Mouse (Mus musculus): ENCODE results near the gene Man1a2. TPM values are rescaled to one million over a fixed set of nuclear protein-coding genes. Genes with fewer than 3 reads are reported as not detected.

Man1a2 gene
- polyA plus RNA-seq, 1 experiment from 2014 or later, result 74.4 TPM

DNA sequence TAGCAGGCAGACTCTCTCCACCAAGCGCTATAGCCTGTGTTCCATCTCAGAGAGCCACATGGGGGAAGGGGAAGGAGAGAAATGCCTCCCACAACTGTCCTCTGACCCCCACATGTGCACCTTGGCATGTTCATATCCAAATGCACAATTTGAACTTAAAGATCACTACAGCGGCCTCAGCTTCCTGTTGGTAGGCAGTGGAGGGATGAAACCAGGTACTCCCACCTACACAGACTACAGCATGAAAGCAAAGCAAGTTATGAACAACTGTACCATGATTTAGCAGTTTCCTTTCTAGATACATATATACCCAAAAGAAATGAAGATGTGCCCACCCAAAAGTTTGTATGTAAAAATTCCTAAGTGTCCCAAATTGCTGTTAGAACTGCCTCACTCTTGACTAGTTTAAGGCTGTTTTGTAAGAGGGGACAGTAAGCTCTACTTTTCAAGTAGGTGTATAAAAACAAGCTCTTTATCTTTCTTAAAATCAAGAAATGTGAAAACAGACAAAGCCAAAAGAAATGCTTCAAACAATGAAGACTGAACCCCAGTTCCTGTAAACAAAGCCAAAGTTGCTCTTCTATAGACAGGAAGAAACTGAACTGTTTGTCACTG, 123.6 kb downstream of the Man1a2 start:
- DNase-seq (ENCODE audit: low spot score) (no peak), ATAC-seq (no peak)
- H3K4me3 ChIP-seq (ENCODE audit: low read depth, low read length), result no peak overlapping the region
- 98% methylated on average over 2 of the region's 2 CpGs for WGBS
- H3K9ac ChIP-seq (replicated peaks; ENCODE audit: low read depth), result no peak overlapping the region
- no peaks in the 10 kb centered on the region for H3K4me1 ChIP-seq (ENCODE audit: insufficient read depth, low read depth, low read length)
- no peak overlapping the region for H3K4me2 ChIP-seq (replicated peaks; ENCODE audit: low read depth, low read length)
- no peaks in the 10 kb centered on the region for H3K9me3 ChIP-seq (ENCODE audit: low read length)
- H3K27me3 ChIP-seq (replicated peaks; ENCODE audit: insufficient read depth, low read length), result no peaks in the 10 kb centered on the region
- TF ChIP-seq CTCF (IDR thresholded peaks at IDR 0.05) (no peak), EP300 (IDR thresholded peaks at IDR 0.05) (no peak)
- H3K36me3 ChIP-seq (ENCODE audit: insufficient read depth, low read length), result peaks cover 9% of the 10 kb centered on the region; the same call in 1 of the 2 replicates
- no peak overlapping the region for H3K27ac ChIP-seq (ENCODE audit: low read length)

GRCm38 (mm10) chr3:100559431-100559830, 125.9 kb downstream of the Man1a2 start:
- H3K9ac ChIP-seq (replicated peaks; ENCODE audit: low read depth), result no peak overlapping the region
- H3K27me3 ChIP-seq (replicated peaks; ENCODE audit: insufficient read depth, low read length), result no peaks in the 10 kb centered on the region
- no peak overlapping the region for H3K4me2 ChIP-seq (replicated peaks; ENCODE audit: low read depth, low read length)
- DNase-seq (ENCODE audit: low spot score), result no peak
- TF ChIP-seq EP300 (IDR thresholded peaks at IDR 0.05), result no peak
- no peak for TF ChIP-seq CTCF (IDR thresholded peaks at IDR 0.05)
- no peaks in the 10 kb centered on the region for H3K9me3 ChIP-seq (ENCODE audit: low read length)
- no peaks in the 10 kb centered on the region for H3K4me1 ChIP-seq (ENCODE audit: insufficient read depth, low read depth, low read length)
- H3K36me3 ChIP-seq (ENCODE audit: insufficient read depth, low read length), result peaks cover 6% of the 10 kb centered on the region; the same call in 1 of the 2 replicates
- 94% methylated on average over 7 of the region's 7 CpGs for WGBS
- no peak overlapping the region for H3K4me3 ChIP-seq (ENCODE audit: low read depth, low read length)
- H3K27ac ChIP-seq (ENCODE audit: low read length), result no peak overlapping the region
- no peak for ATAC-seq

GRCm38 (mm10) chr3:100558211-100558708, 127.0 kb downstream of the Man1a2 start:
- Histone ChIP-seq H3K36me3 (ENCODE audit: insufficient read depth, low read length) (peaks cover 6% of the 10 kb centered on the region; the same call in 1 of the 2 replicates), H3K9me3 (ENCODE audit: low read length) (no peaks in the 10 kb centered on the region), H3K9ac (replicated peaks; ENCODE audit: low read depth) (no peak overlapping the region), H3K4me3 (ENCODE audit: low read depth, low read length) (no peak overlapping the region), H3K4me2 (replicated peaks; ENCODE audit: low read depth, low read length) (no peak overlapping the region), H3K4me1 (ENCODE audit: insufficient read depth, low read depth, low read length) (no peaks in the 10 kb centered on the region), H3K27ac (ENCODE audit: low read length) (no peak overlapping the region), H3K27me3 (replicated peaks; ENCODE audit: insufficient read depth, low read length) (no peaks in the 10 kb centered on the region)
- TF ChIP-seq EP300 (IDR thresholded peaks at IDR 0.05), result no peak
- TF ChIP-seq CTCF (IDR thresholded peaks at IDR 0.05), result no peak
- 72% methylated on average over 4 of the region's 4 CpGs for WGBS
- DNase-seq (ENCODE audit: low spot score) (no peak), ATAC-seq (no peak)

DNA sequence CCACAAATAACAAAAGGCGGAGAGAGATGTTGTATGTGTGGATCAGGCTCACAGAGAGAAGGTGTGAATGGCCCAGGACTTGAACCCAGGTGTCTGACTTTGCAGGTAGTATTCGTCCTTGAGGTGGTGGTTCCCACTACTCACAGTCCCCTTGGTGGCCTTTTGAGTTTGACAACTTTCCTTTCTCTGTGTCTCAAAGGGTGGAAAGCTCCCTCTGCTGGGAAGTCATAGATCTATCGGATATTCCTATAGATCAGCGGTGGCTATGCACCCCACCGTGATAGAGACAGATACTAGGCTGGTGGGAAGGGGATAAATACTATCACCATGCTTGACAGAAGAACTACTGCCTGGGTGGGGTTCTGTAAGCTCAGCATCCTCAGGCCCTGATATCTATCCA, 130.5 kb downstream of the Man1a2 start:
- no peak overlapping the region for H3K4me3 ChIP-seq (ENCODE audit: low read depth, low read length)
- no peaks in the 10 kb centered on the region for H3K27me3 ChIP-seq (replicated peaks; ENCODE audit: insufficient read depth, low read length)
- whole genome bisulfite sequencing, result 44% methylated on average over 5 of the region's 5 CpGs
- TF ChIP-seq CTCF (IDR thresholded peaks at IDR 0.05), result peak; percentile 50
- no peak for TF ChIP-seq EP300 (IDR thresholded peaks at IDR 0.05)
- no peak for ATAC-seq
- DNase-seq (ENCODE audit: low spot score), result no peak
- H3K4me2 ChIP-seq (replicated peaks; ENCODE audit: low read depth, low read length), result no peak overlapping the region
- no peaks in the 10 kb centered on the region for H3K36me3 ChIP-seq (ENCODE audit: insufficient read depth, low read length)
- H3K4me1 ChIP-seq (ENCODE audit: insufficient read depth, low read depth, low read length), result no peaks in the 10 kb centered on the region
- no peak overlapping the region for H3K27ac ChIP-seq (ENCODE audit: low read length)
- H3K9me3 ChIP-seq (ENCODE audit: low read length), result no peaks in the 10 kb centered on the region
- no peak overlapping the region for H3K9ac ChIP-seq (replicated peaks; ENCODE audit: low read depth)

DNA sequence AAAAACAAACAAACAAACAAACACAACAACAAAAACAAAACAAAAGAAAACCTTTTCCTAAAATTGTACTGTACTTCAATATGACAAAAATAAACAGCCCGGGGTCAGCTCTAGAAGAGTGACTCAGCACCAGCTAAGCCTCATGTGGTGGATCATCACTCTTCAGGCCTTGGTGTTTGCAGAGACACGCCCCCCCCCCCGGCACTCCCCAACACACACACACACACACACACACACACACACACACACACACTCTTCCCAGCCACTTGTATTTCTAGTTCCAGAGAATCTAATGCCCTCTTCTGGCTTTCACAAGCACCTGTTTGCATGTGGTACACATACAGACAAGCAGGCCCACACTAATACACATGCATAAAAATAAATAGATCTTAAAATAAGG, 133.1 kb downstream of the Man1a2 start:
- H3K4me2 ChIP-seq (replicated peaks; ENCODE audit: low read depth, low read length), result no peak overlapping the region
- WGBS, result 78% methylated on average over 3 of the region's 3 CpGs

GRCm38 (mm10) chr3:100547913-100548292, 137.4 kb downstream of the Man1a2 start:
- no peak overlapping the region for H3K4me3 ChIP-seq (ENCODE audit: low read depth, low read length)
- H3K27me3 ChIP-seq (replicated peaks; ENCODE audit: insufficient read depth, low read length), result no peaks in the 10 kb centered on the region
- H3K27ac ChIP-seq (ENCODE audit: low read length), result no peak overlapping the region
- H3K4me2 ChIP-seq (replicated peaks; ENCODE audit: low read depth, low read length), result no peak overlapping the region
- TF ChIP-seq CTCF (IDR thresholded peaks at IDR 0.05) (no peak), EP300 (IDR thresholded peaks at IDR 0.05) (no peak)
- no peak for DNase-seq (ENCODE audit: low spot score)
- no peak overlapping the region for H3K9ac ChIP-seq (replicated peaks; ENCODE audit: low read depth)
- peak; percentile 37; the same call in 1 of the 2 replicates for ATAC-seq
- no peaks in the 10 kb centered on the region for H3K9me3 ChIP-seq (ENCODE audit: low read length)
- H3K4me1 ChIP-seq (ENCODE audit: insufficient read depth, low read depth, low read length), result no peaks in the 10 kb centered on the region
- H3K36me3 ChIP-seq (ENCODE audit: insufficient read depth, low read length), result no peaks in the 10 kb centered on the region
- WGBS, result 56% methylated on average over 3 of the region's 3 CpGs

More for the DNA sequence above, 133.1 kb downstream of the Man1a2 start:
- DNase-seq (ENCODE audit: low spot score) (no peak), ATAC-seq (no peak)
- Histone ChIP-seq H3K27ac (ENCODE audit: low read length) (no peak overlapping the region), H3K4me3 (ENCODE audit: low read depth, low read length) (no peak overlapping the region), H3K4me1 (ENCODE audit: insufficient read depth, low read depth, low read length) (no peaks in the 10 kb centered on the region), H3K9ac (replicated peaks; ENCODE audit: low read depth) (no peak overlapping the region), H3K36me3 (ENCODE audit: insufficient read depth, low read length) (no peaks in the 10 kb centered on the region), H3K9me3 (ENCODE audit: low read length) (no peaks in the 10 kb centered on the region), H3K27me3 (replicated peaks; ENCODE audit: insufficient read depth, low read length) (no peaks in the 10 kb centered on the region)
- TF ChIP-seq CTCF (IDR thresholded peaks at IDR 0.05) (no peak), EP300 (IDR thresholded peaks at IDR 0.05) (no peak)
